Comparison of ENCODE assay signal across 16 mouse cellular contexts in genomic region chr17:85014632-85015031, GRCm38 (mm10).
"Had no signal": no experiment of that assay in that cellular context is flagged by ENCODE, and none has a peak within 500 bp of the region (broad histone marks: within the 10 kb centered on the region; RNA-seq: fewer than 3 reads in every experiment).

No protein-coding gene starts in this region.

- H3K4me1 ChIP-seq: neural tube, embryonic 13.5 days; neural tube, embryonic 15.5 days; stomach, embryonic 15.5 days had no signal

- H3K4me3 ChIP-seq: neural tube, embryonic 13.5 days; neural tube, embryonic 15.5 days; stomach, embryonic 15.5 days had no signal

- DNase-seq: retina, postnatal 1 day; right cerebral cortex, adult 18-20 months; right cerebral cortex, postnatal 14 days; right cerebral cortex, postnatal 25 days; right cerebral cortex, postnatal 4 days; spleen, adult 18-20 months; thymus, adult 18-20 months; thymus, adult 2 months; thymus, postnatal 14 days; thymus, postnatal 25 days; thymus, postnatal 36 days; thymus, postnatal 4 days had no signal

- H3K9me3 ChIP-seq: neural tube, embryonic 13.5 days; neural tube, embryonic 15.5 days; stomach, embryonic 15.5 days had no signal

- H3K36me3 ChIP-seq: stomach, embryonic 15.5 days had no signal

- H3K27me3 ChIP-seq: neural tube, embryonic 13.5 days; neural tube, embryonic 15.5 days; stomach, embryonic 15.5 days had no signal

- H3K27ac ChIP-seq: neural tube, embryonic 13.5 days; neural tube, embryonic 15.5 days; stomach, embryonic 15.5 days; stomach, postnatal 0 days had no signal

- H3K4me2 ChIP-seq: neural tube, embryonic 13.5 days; neural tube, embryonic 15.5 days; stomach, embryonic 15.5 days had no signal

- H3K9ac ChIP-seq: neural tube, embryonic 13.5 days; neural tube, embryonic 15.5 days; stomach, embryonic 15.5 days had no signal
